In genomic region chr3:28721838-28722237, GRCm38 (mm10) we compare ENCODE assay signal across 13 mouse cellular contexts. TPM values are rescaled to one million over a fixed set of nuclear protein-coding genes. Genes with fewer than 3 reads are reported as not detected.
A peak's percentile ranks its signal among the peaks of the same experiment; 100 is the strongest.
DNase-seq lines count a peak whose midpoint lies in the region; ATAC-seq lines count a peak whose summit lies in the region.
"Had no signal": no experiment of that assay in that cellular context is flagged by ENCODE, and none has a peak within 500 bp of the region (broad histone marks: within the 10 kb centered on the region; RNA-seq: fewer than 3 reads in every experiment).

No protein-coding gene starts in this region.

- H3K27ac ChIP-seq in liver, embryonic 16.5 days (ENCODE audit: low read length) = peak overlapping the region; percentile 72
- no peak overlapping the region; the same call in 1 of the 2 replicates for H3K27ac ChIP-seq in stomach, embryonic 16.5 days (ENCODE audit: low read length)
- H3K27ac ChIP-seq: embryonic facial prominence, embryonic 13.5 days; macrophage had no signal

- no peak overlapping the region for H3K4me2 ChIP-seq in liver, embryonic 16.5 days (ENCODE audit: low read depth, low read length)
- H3K4me2 ChIP-seq in stomach, embryonic 16.5 days (ENCODE audit: low read depth, low read length) = peak overlapping the region; percentile 17; the same call in 1 of the 2 replicates
- H3K4me2 ChIP-seq: embryonic facial prominence, embryonic 13.5 days had no signal

- DNase-seq in urinary bladder, adult 18-20 months (ENCODE audit: low spot score in 2 of 2) = peak; percentile 10 to 16
- no peak for DNase-seq in urinary bladder, postnatal 4 days (ENCODE audit: low spot score in 2 of 2)
- peak; percentile 41 for DNase-seq in kidney, adult 8-10 months
- DNase-seq in cerebellum, adult 8-10 months = no peak
- DNase-seq in left cerebral cortex, adult 8-10 months (ENCODE audit: low spot score in 2 of 2) = no peak
- DNase-seq: heart, postnatal 14 days had no signal

- H3K36me3 ChIP-seq in liver, embryonic 16.5 days (ENCODE audit: control insufficient read depth, insufficient read depth) = no peaks in the 10 kb centered on the region
- H3K36me3 ChIP-seq in stomach, embryonic 16.5 days (ENCODE audit: control insufficient read depth, insufficient read depth, low read length) = no peaks in the 10 kb centered on the region
- H3K36me3 ChIP-seq: embryonic facial prominence, embryonic 13.5 days had no signal

- WGBS in liver, embryonic 16.5 days (ENCODE audit: insufficient replicate concordance) = 33% methylated on average over 7 of the region's 7 CpGs
- 51% methylated on average over 7 of the region's 7 CpGs for WGBS in stomach, embryonic 16.5 days

- H3K9ac ChIP-seq in liver, embryonic 16.5 days (ENCODE audit: low read depth, low read length) = no peak overlapping the region
- H3K9ac ChIP-seq in stomach, embryonic 16.5 days (ENCODE audit: low read length) = no peak overlapping the region
- H3K9ac ChIP-seq: embryonic facial prominence, embryonic 13.5 days had no signal

- H3K9me3 ChIP-seq in liver, embryonic 16.5 days (replicated peaks; ENCODE audit: control insufficient read depth, low read length) = no peaks in the 10 kb centered on the region
- no peaks in the 10 kb centered on the region for H3K9me3 ChIP-seq in stomach, embryonic 16.5 days (replicated peaks; ENCODE audit: control insufficient read depth, low read length)
- H3K9me3 ChIP-seq: embryonic facial prominence, embryonic 13.5 days had no signal

- ATAC-seq in liver, embryonic 16.5 days (ENCODE audit: low read depth) = peak; percentile 70
- peak; percentile 91 for ATAC-seq in stomach, embryonic 16.5 days (ENCODE audit: insufficient read depth, low FRiP score)
- no peak for ATAC-seq in monocyte, adult 5-6 weeks (replicated peaks; ENCODE audit: insufficient number of reproducible peaks, low FRiP score, low TSS enrichment, poor library complexity, severe bottlenecking)

- H3K27me3 ChIP-seq in liver, embryonic 16.5 days (ENCODE audit: control insufficient read depth, insufficient read depth, low read depth, low read length) = no peaks in the 10 kb centered on the region
- H3K27me3 ChIP-seq in stomach, embryonic 16.5 days (ENCODE audit: control insufficient read depth, insufficient read depth, low read length) = no peaks in the 10 kb centered on the region
- H3K27me3 ChIP-seq: embryonic facial prominence, embryonic 13.5 days had no signal

- peaks cover 2% of the 10 kb centered on the region; the same call in 1 of the 2 replicates for H3K4me1 ChIP-seq in liver, embryonic 16.5 days (ENCODE audit: control insufficient read depth, low read depth, low read length)
- 0 out of 2 replicates have a peak, but pooled peaks cover 6% of the 10 kb centered on the region for H3K4me1 ChIP-seq in stomach, embryonic 16.5 days (ENCODE audit: control insufficient read depth, insufficient read depth, low read length)
- H3K4me1 ChIP-seq: embryonic facial prominence, embryonic 13.5 days had no signal

- no peak overlapping the region for H3K4me3 ChIP-seq in liver, embryonic 16.5 days (ENCODE audit: low read depth, low read length)
- H3K4me3 ChIP-seq in stomach, embryonic 16.5 days (replicated peaks; ENCODE audit: low read length) = no peak overlapping the region
- H3K4me3 ChIP-seq: embryonic facial prominence, embryonic 13.5 days had no signal

RNA-seq across cellular contexts. Expression of gene Slc2a2, which starts 24.1 kb away (rescaled TPM):
- 48.4 and 49.4 TPM in 2 replicates for polyA plus RNA-seq in liver, embryonic 16.5 days (2015; fragmentation: Nextera tagmentation; extraction: Ambion mirVana)
- polyA plus RNA-seq in stomach, embryonic 16.5 days (2015; fragmentation: Nextera tagmentation; extraction: Ambion mirVana) = 4.8 and 5.6 TPM in 2 replicates
- total RNA-seq in monocyte, adult 5-6 weeks (2017) = not detected in 3 replicates
- not detected for total RNA-seq in left cerebral cortex, adult 8-10 months (2022)
- total RNA-seq: layer of hippocampus, postnatal 10 days had no signal
- polyA plus RNA-seq: macrophage; neural tube, embryonic 11.5 days had no signal

RNA-seq across cellular contexts. Expression of gene Eif5a2, which starts 59.2 kb away (rescaled TPM):
- 4.8 and 5.6 TPM in 2 replicates for polyA plus RNA-seq in liver, embryonic 16.5 days (2015; fragmentation: Nextera tagmentation; extraction: Ambion mirVana)
- 4.3 and 5.3 TPM in 2 replicates for polyA plus RNA-seq in stomach, embryonic 16.5 days (2015; fragmentation: Nextera tagmentation; extraction: Ambion mirVana)
- 7.5 to 7.9 TPM (median 7.7 TPM) in 3 replicates for total RNA-seq in monocyte, adult 5-6 weeks (2017)
- total RNA-seq in left cerebral cortex, adult 8-10 months (2022) = 10 to 100 TPM; 34.7 to 41.4 (median 39.1) TPM

Comparison
In these comparisons a context has a peak if more than half of its experiments do, and no peak if none do; other contexts are left out.
1. DNase-seq: peak in urinary bladder, adult 18-20 months (2 of 2) and kidney, adult 8-10 months (2 of 2); none in urinary bladder, postnatal 4 days (0 of 2), cerebellum, adult 8-10 months (single experiment) and left cerebral cortex, adult 8-10 months (0 of 2).